Mouse (Mus musculus) gastrocnemius, postnatal 14 days (tissue): ENCODE measurements at regions not wholly inside any gene's neighbourhood (a gene's known extent, or its start where the extent isn't known, plus 50 kb on each side); places are given as distances from the start of the nearest gene placed in this dataset.
A peak's percentile ranks its signal among the peaks of the same experiment; 100 is the strongest.
"Not testable (repeated sequence)": the region's sequence is repeated elsewhere in the genome, so short reads cannot be mapped to it uniquely, and the experiment has no call there.

Source experiments
- DNase-seq: peaks from one replicate; pipeline ENCODE4 v3.0.0; 2021; ENCODE audit warnings: mixed read lengths
- intact Hi-C: fragments of 180-260 bp; cut with DNase I; formaldehyde crosslinking; loops from one replicate; pipeline ENCODE4 v1.15.1; 2025; ENCODE audit warnings: low total_unique reads

DNA sequence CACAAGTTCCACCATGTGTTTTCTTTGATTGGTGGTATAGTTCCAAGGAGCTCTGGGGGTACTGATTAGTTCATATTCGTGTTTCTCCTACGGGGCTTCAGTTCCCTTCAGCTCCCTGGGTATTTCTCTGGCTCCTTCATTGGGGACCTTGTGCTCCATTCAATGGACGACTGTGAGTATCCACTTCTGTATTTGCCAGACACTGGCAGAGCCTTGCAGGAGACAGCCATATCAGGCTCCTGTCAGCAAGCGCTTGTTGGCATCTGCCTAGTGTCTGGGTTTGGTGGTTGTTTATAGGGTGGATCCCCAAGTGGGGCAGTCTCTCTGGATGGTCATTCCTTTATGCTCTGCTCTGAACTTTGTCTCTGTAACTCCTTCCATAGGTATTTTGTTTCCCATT is 1905.5 kb upstream of the Sel1l start:
- DNase-seq, intact Hi-C loops: not testable (repeated sequence)

DNA sequence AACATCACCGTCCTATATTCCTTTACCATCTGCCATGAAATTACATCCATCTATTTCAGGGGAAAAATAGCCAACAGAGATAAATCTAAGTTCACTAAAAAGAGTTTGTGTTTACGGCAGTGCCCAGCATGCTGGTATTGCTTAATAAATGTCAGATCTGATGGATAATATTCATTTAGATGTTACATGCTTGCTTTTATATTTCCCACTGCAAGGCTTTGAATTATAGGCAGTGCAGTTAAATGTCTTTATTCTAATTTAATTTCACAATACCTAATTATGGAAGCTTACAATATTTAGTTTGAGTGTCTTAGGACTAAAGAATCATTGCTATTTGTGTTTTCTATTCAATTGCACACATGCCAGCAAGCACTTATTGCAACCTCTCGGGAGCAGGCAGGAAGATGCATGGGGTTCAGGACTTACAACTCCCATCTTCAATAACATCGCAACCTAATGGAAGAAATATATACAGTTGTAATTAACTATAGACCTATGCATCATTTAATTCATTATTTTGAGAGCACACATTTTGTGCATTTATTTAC is 1899.4 kb upstream of the Sel1l start:
- intact Hi-C loops: no loop called here
- DNase-seq: no peak

DNA sequence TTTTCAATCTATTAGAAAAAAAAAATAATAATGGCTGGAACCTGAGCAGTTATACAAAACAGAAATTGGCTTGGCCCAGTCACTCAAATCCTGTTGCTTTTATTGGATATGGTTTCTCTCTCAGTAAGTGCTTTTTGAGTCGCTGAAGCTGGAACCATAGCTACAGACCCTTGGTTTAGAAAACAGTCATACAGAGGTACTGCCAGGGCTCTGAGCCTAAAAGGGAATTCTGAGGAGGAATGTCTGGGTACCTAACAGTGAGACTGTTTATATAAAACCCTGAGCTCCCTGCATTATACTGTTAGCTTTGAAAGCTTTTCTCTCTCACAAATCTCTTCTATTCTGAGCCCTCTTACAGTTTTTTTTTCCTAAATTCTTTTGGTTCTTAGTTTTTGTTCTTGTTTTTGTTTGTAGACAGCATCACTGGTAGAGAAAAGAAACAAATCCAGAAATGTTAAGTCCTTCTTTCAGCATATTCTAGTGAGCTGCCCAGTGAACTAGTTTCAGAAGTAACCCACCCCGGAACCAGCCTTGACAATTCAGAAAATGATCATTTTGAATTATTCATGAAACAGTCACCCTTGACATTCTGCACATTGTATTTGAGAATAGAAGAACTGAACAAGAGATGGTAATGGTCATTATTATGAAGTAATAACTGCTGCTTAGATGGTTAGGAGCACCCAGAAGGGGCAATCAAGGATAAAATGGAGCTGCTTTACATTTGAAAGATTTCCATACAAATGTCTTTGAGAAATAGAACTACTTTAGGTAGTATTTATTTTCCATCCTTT is 1869.9 kb upstream of the Sel1l start:
- intact Hi-C loops: no loop called here
- DNase-seq: peak; percentile 3

DNA sequence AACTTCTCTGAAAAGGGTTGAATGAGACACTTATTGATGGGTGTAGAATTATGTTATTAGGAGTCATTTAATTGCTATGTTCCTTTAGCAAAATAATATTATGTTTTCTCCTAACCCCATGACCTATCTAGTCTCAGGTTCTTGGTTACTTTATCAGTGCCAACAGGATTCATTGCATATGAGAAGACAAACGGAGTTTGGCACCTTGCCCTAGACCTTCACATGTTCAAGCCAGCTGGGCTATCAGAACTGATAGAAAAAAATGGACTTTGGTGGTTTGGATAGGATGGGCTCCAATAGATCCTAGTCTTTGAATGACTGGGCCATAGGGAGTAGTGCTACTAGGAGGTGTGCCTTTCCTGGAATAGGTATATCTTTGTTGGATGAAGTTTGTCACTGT is 1857.0 kb upstream of the Sel1l start:
- intact Hi-C loops: no loop called here
- no peak for DNase-seq

DNA sequence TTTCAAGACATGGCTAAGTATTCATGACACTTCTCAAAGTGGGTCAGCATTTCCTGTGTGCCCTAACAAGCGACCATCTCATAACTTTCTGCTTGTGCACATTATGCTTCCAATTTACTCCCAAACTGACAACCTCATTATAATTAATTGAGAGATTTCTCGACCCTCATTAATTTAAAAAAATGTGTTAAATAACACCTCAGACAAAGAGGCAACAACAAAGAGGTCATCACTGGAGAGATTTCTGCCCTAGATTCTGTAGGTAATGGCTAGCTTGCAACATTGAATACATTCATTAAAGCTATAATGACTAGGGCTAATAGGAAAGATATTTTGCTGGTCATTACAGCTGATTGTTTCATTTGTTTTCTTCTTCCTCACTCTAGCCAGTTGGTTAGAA is 1838.2 kb upstream of the Sel1l start:
- no peak for DNase-seq
- intact Hi-C loops: no loop called here

DNA sequence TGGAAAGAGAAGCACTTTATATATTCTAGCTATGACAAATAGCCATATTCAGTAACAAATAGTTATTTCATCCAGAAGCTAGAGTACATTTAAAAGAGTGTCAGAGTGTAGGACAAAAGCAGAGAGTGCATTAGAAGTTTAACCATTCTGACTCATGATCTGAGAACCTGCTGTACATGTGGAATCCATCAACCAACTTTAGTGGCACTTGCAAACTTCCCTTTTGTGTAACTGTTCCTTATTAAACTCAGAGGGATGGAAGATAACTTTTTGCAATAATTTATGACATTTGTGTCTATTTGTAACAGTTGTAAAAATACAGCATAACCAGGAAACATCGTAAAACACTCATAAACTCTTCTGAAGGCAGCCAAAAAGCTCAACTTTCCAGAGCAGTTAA is 1835.4 kb upstream of the Sel1l start:
- intact Hi-C loops: no loop called here
- DNase-seq: no peak

DNA sequence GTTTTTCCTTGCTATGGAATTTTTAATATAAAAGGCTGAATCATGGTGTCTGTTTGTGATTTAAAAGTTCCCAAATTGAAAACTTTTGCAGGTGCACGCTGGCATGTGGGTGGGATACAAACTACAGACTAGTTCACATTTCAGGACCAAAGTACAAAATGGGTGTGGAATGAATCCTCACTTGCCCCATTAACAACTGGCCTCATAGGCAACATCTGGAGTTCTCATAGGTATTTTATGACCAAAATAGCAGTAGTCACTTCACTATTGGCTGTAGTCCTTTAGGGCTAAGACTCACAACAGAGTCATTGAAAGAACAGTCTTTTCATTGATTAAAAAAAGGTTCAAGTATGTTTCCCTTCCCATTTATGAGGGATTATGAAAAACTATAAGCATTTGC is 1828.5 kb upstream of the Sel1l start:
- intact Hi-C loops: no loop called here
- DNase-seq: no peak

DNA sequence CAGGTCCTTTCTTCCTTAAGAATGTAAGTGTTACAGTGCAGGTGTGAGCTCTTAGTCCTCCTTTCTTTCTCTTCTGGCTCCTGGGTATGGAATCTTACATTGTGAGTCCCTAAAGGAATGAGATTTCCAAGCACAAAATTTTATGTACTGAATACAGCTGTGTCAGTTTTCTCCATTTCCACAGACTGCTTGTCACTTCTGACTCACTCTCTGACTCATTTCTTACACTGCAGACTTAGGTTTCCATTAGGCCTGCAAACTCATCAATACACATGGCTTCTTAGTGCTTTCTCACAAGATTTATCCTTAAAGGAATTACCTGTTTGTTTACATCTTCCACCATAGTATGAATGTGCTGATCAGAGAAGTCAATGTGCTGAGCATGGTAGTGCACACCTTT is 1826.1 kb upstream of the Sel1l start:
- intact Hi-C loops: no loop called here
- DNase-seq: no peak

DNA sequence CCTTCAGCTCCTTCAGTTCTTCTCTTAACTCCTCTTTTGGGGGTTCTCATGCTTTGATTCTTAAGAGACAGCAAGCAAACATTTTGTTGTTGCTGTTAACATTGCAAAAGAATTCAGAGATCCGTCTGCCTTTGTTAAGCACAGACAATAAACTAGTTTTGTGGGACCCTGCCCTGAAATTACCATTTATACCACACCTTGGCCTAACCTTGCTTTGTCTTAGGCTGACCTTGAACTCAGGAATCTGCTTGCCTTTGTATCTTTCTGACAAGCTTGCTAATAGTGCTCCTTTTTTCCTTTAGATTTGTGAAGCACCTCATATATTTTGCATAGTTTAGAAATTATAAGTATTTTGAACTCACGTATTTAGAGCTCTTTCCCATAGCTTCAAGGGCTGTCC is 1820.3 kb upstream of the Sel1l start:
- intact Hi-C loops: no loop called here

DNA sequence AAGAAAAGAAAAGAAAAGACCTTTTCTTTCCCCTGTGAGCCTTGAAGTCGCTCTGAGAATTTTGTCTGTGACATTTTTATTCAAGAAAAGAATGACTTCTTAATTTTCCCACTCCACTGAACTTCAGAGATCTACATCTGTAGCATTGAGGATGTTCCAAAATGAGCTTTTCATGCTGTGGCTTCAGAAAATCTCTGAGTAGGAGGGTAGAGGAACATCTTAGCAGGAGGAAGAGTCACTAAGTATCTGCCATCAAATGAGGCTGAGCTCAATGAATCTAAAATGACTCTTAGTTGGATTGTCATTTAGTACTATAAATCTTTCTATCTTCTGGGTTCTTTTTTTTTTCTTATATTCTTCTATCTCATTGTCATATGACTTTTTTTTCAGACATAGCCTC is 1817.8 kb upstream of the Sel1l start:
- no peak for DNase-seq
- intact Hi-C loops: no loop called here

More for the DNA sequence above, 1820.3 kb upstream of the Sel1l start:
- no peak for DNase-seq
